Mouse (Mus musculus) C2C12 (cell line): ENCODE measurements around the gene Aicda. TPM values are rescaled to one million over a fixed set of nuclear protein-coding genes. Genes with fewer than 3 reads are reported as not detected.
A peak's percentile ranks its signal among the peaks of the same experiment; 100 is the strongest.

Experiments used
- H3K27me3 ChIP-seq: one replicate; pipeline ENCODE4 v1.6.1; 2011; ENCODE audit not compliant: control insufficient read depth, insufficient read depth, insufficient read length
- H3K36me3 ChIP-seq: one replicate; pipeline ENCODE4 v1.6.1; 2011; ENCODE audit not compliant: control insufficient read depth, insufficient read depth
- H3K4me3 ChIP-seq: one replicate; pipeline ENCODE4 v1.5.1; 2011; ENCODE audit warnings: mild to moderate bottlenecking, control low read depth; ENCODE audit not compliant: poor library complexity, insufficient read depth, severe bottlenecking
- H3K79me2 ChIP-seq: one replicate; pipeline ENCODE4 v1.6.1; 2011; ENCODE audit not compliant: control insufficient read depth, insufficient read depth
- H3K79me3 ChIP-seq: one replicate; pipeline ENCODE4 v1.6.1; 2011; ENCODE audit warnings: low read depth, control low read depth
- H3ac ChIP-seq: one replicate; pipeline ENCODE3; 2011; ENCODE audit warnings: low read depth; ENCODE audit not compliant: control insufficient read depth, insufficient read length
- CEBPB ChIP-seq: IDR thresholded peaks from one replicate; pipeline ENCODE4 v1.6.1; 2011; ENCODE audit warnings: low read depth, mild to moderate bottlenecking, control low read depth, moderate library complexity
- CTCF ChIP-seq: IDR thresholded peaks from one replicate; pipeline ENCODE4 v1.5.1; 2011; ENCODE audit not compliant: control insufficient read depth, insufficient read depth, insufficient read length
- FOSL1 ChIP-seq: IDR thresholded peaks from one replicate; pipeline ENCODE4 v1.8.0; 2011; ENCODE audit warnings: mild to moderate bottlenecking, low read length; ENCODE audit not compliant: poor library complexity, insufficient read depth, severe bottlenecking
- MAX ChIP-seq: IDR thresholded peaks from one replicate; pipeline ENCODE4 v1.6.1; 2011; ENCODE audit warnings: mild to moderate bottlenecking, control low read depth
- MYOD1 ChIP-seq: IDR thresholded peaks from one replicate; pipeline ENCODE4 v1.6.1; 2011; ENCODE audit warnings: low read depth; ENCODE audit not compliant: control insufficient read depth, insufficient read length
- MYOG ChIP-seq: IDR thresholded peaks from one replicate; pipeline ENCODE4 v1.6.1; 2011; ENCODE audit not compliant: control insufficient read depth, insufficient read length; ENCODE audit errors: extremely low read depth
- USF1 ChIP-seq: IDR thresholded peaks from one replicate; pipeline ENCODE4 v1.6.1; 2011; ENCODE audit warnings: low read depth, mild to moderate bottlenecking, control low read depth, moderate library complexity
- polyA plus RNA-seq: library from polyadenylated mRNA; unstranded; fragments of >200 nt; fragmentation: generic; extraction: Trizol; gene quantifications from one replicate; pipeline ENCODE4 v1.2.1, GENCODE M21; 2012; ENCODE audit warnings: missing spikeins

Gene Aicda
- polyA plus RNA-seq, 1 experiment: not detected

DNA sequence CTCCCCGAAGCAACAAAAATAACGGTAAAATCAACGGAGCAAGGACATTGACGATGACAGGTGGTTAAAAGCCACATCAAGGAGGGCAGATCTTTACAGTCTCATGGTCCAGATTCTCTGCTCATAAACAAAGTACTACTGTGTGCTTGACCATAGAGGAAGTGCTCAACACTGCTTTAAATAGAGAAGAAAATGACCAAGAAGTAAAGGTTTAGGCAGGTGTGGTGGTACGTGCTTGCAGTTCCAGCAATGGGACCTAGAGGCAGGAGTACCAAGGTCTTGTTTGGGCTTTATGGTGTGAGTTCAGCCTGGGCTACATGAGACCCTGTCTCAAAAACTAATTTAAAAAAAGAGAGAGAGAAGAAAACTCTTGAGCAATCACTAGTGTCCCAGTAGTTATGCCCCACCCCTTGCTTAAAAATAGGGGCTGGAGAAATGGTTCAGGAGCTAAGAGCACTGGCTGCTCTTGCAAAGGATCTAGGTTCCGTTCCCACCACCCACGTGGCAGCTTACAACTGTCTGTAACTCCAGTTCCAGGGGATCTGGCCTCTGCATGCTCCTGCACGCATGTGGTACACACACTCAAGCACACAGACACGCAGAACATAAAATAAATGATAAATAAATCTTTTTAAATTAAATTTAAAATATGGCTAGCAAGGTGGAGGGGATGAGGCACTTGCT lies 45.6 kb downstream of the Aicda start:
- H3K36me3 ChIP-seq: no peaks in the 10 kb centered on the region
- H3K79me3 ChIP-seq: no peaks in the 10 kb centered on the region
- no peak overlapping the region for H3ac ChIP-seq
- TF ChIP-seq MYOD1 (no peak), FOSL1 (no peak), CTCF (no peak)
- H3K4me3 ChIP-seq: no peak overlapping the region
- H3K27me3 ChIP-seq: no peaks in the 10 kb centered on the region
- H3K79me2 ChIP-seq: no peaks in the 10 kb centered on the region

DNA sequence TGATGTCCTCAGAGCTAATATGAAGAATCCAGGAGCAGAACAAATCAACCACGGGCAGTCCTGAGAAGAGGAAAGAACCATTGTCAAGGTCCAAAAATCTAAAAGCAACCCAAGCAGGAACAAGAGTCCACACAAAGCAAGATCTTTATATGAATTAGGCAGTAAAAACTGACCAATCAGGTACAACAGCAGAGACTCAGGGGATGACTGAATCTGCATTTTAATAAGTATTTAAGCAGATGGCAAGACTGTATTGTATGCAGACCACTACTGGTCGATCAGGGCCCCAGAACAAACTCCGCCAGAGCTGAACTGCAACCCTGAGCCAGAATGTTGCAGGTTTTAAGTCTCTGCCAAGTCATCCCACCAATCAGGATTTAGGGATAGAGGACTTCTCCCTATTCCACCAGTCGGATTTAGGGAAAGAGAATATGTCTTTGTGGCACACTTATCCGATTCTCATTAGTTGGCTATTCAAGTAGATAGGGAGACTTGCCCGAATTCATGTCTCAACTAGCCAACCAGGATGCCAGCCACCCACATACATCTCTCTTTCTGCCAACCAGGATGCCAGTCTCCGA lies 46.6 kb downstream of the Aicda start:
- H3K79me2 ChIP-seq: no peaks in the 10 kb centered on the region
- H3K36me3 ChIP-seq: no peaks in the 10 kb centered on the region
- TF ChIP-seq CEBPB: no peak
- no peak for TF ChIP-seq MYOG
- no peak for TF ChIP-seq FOSL1
- no peak for TF ChIP-seq MAX
- TF ChIP-seq CTCF: no peak
- TF ChIP-seq USF1: no peak
- no peak overlapping the region for H3K4me3 ChIP-seq
- H3K27me3 ChIP-seq: no peaks in the 10 kb centered on the region
- no peak overlapping the region for H3ac ChIP-seq
- H3K79me3 ChIP-seq: no peaks in the 10 kb centered on the region

DNA sequence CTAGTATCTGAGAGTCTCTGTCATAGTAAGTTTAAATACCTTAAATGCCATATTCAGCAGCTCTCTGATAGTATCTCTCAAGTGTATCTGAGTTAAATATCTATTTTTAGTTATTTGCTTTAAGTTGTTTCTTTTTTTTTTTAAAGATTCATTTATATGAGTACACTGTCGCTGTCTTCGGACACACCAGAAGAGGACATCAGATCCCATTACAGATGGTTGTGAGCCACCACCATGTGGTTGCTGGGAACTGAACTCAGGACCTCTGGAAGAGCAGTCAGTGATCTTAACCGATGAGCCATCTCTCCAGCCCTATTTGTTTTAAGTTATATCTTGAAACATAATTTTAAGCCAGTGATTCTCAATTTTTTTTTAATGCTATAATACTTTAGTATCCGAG lies 47.4 kb downstream of the Aicda start:
- Histone ChIP-seq H3K79me2 (no peaks in the 10 kb centered on the region), H3ac (no peak overlapping the region), H3K36me3 (no peaks in the 10 kb centered on the region), H3K4me3 (no peak overlapping the region), H3K79me3 (no peaks in the 10 kb centered on the region), H3K27me3 (no peaks in the 10 kb centered on the region)
- TF ChIP-seq MYOD1 (no peak), MYOG (no peak), CTCF (no peak), FOSL1 (no peak), CEBPB (no peak), MAX (no peak), USF1 (no peak)

DNA sequence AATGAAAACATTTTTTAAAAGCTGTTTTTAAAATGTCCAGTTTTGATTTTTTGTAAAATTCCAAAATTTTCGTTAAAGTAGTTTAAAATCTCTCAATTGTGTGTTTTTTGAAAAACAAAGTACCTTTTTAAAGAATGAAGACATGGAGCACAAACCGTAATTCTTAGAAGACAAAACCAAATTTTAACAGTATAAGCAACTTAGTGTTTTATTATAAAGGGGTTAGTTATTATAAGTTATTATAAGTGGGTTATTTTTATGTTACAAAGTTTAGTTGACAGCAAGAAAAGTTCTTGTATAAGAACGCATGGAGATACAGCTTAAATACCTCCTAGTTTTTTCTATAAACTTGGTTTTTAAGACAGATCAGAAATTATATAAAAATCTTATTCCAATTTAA lies 48.0 kb downstream of the Aicda start:
- Histone ChIP-seq H3K79me2 (no peaks in the 10 kb centered on the region), H3K79me3 (no peaks in the 10 kb centered on the region), H3K4me3 (peak overlapping the region; percentile 35), H3K27me3 (no peaks in the 10 kb centered on the region), H3K36me3 (no peaks in the 10 kb centered on the region), H3ac (no peak overlapping the region)
- no peak for TF ChIP-seq CTCF
- TF ChIP-seq MYOD1: no peak

DNA sequence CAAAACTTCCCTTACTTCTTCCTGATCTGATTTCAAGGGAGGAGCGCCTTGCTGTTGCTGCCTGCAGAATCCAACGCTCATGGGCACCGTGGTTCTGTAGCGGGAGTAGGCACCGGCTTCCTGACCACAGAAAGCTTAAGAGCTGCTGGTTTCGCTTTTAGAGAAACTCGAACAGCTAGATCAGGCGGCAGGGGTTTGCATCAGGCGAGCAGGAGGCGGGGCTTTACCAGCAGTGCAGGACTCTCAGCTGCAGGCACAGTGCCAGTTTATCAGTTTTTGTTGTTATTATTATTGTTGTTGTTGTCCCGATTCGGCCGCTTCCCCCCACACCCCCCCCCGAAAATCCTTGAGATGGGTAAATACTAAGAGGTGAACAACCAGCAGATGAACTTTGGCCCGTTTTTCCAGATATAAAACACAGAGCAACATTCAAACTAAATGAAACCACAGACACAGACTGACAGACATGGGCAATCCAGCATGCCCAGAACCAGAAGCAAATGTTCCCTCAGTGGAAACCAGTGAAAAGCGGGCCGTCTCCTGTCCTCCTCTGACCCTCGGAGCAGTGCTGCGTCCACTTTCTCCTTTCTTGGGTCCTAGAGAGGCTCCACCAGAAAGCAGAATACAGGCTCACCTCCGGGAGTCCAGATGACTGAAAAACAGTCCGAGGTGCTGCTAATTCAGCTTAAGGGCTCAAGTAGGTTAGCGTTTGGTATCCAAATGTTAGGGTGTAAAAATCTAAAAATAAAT lies 48.8 kb downstream of the Aicda start, which contains the start of gene Apobec1:
TSS of gene Apobec1 (minus strand) at position 203 of the 750 bp plus-strand sequence.
- Histone ChIP-seq H3K4me3 (peak within 1 kb of the TSS; percentile 35), H3ac (peak within 1 kb of the TSS; percentile 69), H3K27me3 (no peaks in the 10 kb centered on the region), H3K36me3 (no peaks in the 10 kb centered on the region), H3K79me3 (no peaks in the 10 kb centered on the region), H3K79me2 (no peaks in the 10 kb centered on the region)
- TF ChIP-seq CEBPB (no peak), MYOG (no peak), FOSL1 (no peak), MAX (no peak)

DNA sequence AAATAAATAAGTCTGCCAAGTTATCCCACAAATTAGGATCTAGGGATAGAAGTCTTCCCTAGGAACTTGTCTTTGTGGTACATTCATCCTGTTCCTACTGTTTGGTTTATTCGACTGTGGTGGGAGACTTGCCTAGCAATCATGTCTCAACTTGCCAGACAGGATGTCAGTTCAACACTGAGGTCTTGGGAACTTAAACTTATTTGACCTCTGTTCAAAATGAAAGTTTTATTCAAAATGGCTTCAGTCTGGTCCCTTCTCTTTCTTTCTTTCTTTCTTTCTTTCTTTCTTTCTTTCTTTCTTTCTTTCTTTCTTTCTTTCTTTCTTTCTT lies 49.4 kb downstream of the Aicda start:
- no peaks in the 10 kb centered on the region for H3K79me2 ChIP-seq
- TF ChIP-seq MYOD1 (no peak), FOSL1 (no peak), MAX (no peak), MYOG (no peak), CEBPB (no peak), CTCF (no peak), USF1 (no peak)
- no peak overlapping the region for H3K4me3 ChIP-seq
- H3ac ChIP-seq: no peak overlapping the region
- H3K79me3 ChIP-seq: no peaks in the 10 kb centered on the region
- H3K27me3 ChIP-seq: no peaks in the 10 kb centered on the region
- H3K36me3 ChIP-seq: no peaks in the 10 kb centered on the region
